Mouse (Mus musculus) cortical plate, adult 2 months (tissue): ENCODE measurements around the gene Zfyve9.

Source experiments
- CTCF ChIP-seq: fragments of 200-500 bp; IDR thresholded peaks from 2 replicates; pipeline ENCODE4 v1.5.1; 2011; ENCODE audit warnings: mild to moderate bottlenecking, control low read depth, low read length; ENCODE audit not compliant: insufficient read depth; ENCODE audit errors: extremely low read depth
- POLR2A ChIP-seq: fragments of 200-500 bp; IDR thresholded peaks from 2 replicates; pipeline ENCODE4 v1.6.1; 2011; ENCODE audit warnings: mild to moderate bottlenecking, low read length, control low read depth; ENCODE audit not compliant: insufficient read depth; ENCODE audit errors: extremely low read depth

- TF ChIP-seq CTCF (no peak), POLR2A (no peak)
Observed at GRCm38 (mm10) chr4:108825677-108826076, 45.1 kb upstream of the Zfyve9 start.
